Mouse (Mus musculus): ENCODE data around the gene Phlpp1. TPM values are rescaled to one million over a fixed set of nuclear protein-coding genes. Genes with fewer than 3 reads are reported as not detected.

Phlpp1 gene
- polyA plus RNA-seq, 1 experiment from 2014 or later, result 4.5 TPM

DNA sequence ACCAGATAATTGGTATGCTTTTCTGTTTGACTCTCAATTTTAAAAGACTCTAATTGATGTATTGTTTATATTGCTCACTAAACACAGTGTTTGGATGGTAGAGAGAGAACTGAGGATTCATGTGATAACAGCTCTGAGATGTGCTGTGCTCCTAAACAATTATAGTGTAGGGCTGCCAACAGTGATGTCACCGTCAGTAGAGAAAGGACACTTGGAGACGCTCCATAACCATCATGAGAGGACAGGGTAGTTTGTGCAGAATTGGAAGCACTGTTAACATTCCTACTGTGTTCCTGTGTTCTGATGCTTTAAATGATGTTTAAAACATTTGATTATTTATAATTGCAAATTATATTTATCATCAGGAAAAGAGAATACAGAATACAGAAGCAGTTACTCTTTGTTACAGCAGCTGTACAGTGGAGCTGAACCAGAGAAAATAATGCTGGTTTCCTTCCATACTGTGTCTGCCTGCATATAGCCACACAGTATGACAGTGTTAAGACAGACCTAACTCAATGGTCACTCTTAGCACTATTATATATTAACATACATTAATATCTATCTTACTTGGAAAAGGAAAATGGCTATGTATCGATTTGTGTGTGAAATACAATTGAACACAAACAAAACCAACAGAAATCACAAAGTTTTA, 60.4 kb downstream of the Phlpp1 start:
- ATAC-seq (replicated peaks; ENCODE audit: insufficient number of reproducible peaks, low FRiP score, low TSS enrichment), result no peak
- no peak overlapping the region for H3K27ac ChIP-seq (ENCODE audit: low read depth, low read length)
- H3K9me3 ChIP-seq (replicated peaks; ENCODE audit: control insufficient read depth, low read length), result no peaks in the 10 kb centered on the region
- H3K4me3 ChIP-seq (ENCODE audit: low read depth, low read length), result no peak overlapping the region
- no peaks in the 10 kb centered on the region for H3K36me3 ChIP-seq (ENCODE audit: control insufficient read depth, insufficient read depth, low read length)
- WGBS (ENCODE audit: insufficient replicate concordance), result 61% methylated on average over 3 of the region's 3 CpGs
- no peaks in the 10 kb centered on the region for H3K4me1 ChIP-seq (ENCODE audit: control insufficient read depth, insufficient read depth, low read length)
- H3K9ac ChIP-seq (ENCODE audit: low read depth, low read length), result no peak overlapping the region
- H3K4me2 ChIP-seq, result no peak overlapping the region
- H3K27me3 ChIP-seq (ENCODE audit: control insufficient read depth, insufficient read depth, low read length), result no peaks in the 10 kb centered on the region

DNA sequence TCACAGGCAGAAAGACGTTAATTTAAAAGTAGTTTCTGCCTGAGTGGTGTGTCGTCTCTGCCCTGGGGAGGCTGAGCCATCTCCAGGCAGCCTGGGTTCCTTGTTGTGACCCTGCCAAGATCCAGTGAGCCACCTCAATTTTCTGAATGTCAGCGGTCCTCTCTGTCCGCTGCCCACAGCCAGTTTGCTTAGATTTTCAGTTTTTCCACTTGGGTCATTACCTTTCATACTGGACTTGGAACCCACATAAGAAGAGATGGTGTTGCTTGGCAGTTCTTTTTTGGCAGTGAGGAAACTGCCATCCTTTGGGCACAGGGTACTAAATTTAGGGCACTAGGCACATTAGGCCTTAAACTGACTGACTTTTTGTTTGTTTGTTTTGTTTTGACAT, 60.9 kb downstream of the Phlpp1 start:
- Histone ChIP-seq H3K4me3 (ENCODE audit: low read depth, low read length) (no peak overlapping the region), H3K9me3 (replicated peaks; ENCODE audit: control insufficient read depth, low read length) (no peaks in the 10 kb centered on the region), H3K4me2 (no peak overlapping the region), H3K4me1 (ENCODE audit: control insufficient read depth, insufficient read depth, low read length) (no peaks in the 10 kb centered on the region), H3K9ac (ENCODE audit: low read depth, low read length) (no peak overlapping the region), H3K27me3 (ENCODE audit: control insufficient read depth, insufficient read depth, low read length) (no peaks in the 10 kb centered on the region), H3K27ac (ENCODE audit: low read depth, low read length) (no peak overlapping the region), H3K36me3 (ENCODE audit: control insufficient read depth, insufficient read depth, low read length) (no peaks in the 10 kb centered on the region)
- WGBS (ENCODE audit: insufficient replicate concordance), result 83% methylated on average over 4 of the region's 4 CpGs
- no peak for ATAC-seq (replicated peaks; ENCODE audit: insufficient number of reproducible peaks, low FRiP score, low TSS enrichment)

DNA sequence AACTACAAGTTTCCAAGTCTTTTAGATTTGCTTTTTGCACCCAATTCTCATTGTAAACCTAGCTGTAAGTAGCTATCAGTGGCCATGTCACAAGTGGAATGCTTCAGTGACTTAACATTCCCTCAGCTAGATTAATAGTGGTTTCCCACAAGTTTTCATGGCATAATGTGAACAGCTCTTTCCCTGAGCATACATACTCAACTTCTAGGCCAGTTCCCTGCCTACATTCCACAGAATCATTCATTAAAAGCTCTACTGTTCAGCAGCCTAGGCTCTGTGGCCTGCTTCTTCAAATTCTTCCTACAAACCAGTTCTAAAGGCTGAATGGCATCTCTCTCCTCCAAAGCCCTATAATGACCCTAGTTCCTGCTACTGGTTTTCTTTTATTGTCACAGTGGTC, 65.4 kb downstream of the Phlpp1 start:
- H3K27me3 ChIP-seq (ENCODE audit: control insufficient read depth, insufficient read depth, low read length), result no peaks in the 10 kb centered on the region
- H3K4me2 ChIP-seq, result no peak overlapping the region
- H3K4me1 ChIP-seq (ENCODE audit: control insufficient read depth, insufficient read depth, low read length), result peaks cover 10% of the 10 kb centered on the region; the same call in 1 of the 2 replicates
- H3K27ac ChIP-seq (ENCODE audit: low read depth, low read length), result no peak overlapping the region
- H3K9me3 ChIP-seq (replicated peaks; ENCODE audit: control insufficient read depth, low read length), result no peaks in the 10 kb centered on the region
- H3K9ac ChIP-seq (ENCODE audit: low read depth, low read length), result no peak overlapping the region
- no peaks in the 10 kb centered on the region for H3K36me3 ChIP-seq (ENCODE audit: control insufficient read depth, insufficient read depth, low read length)
- H3K4me3 ChIP-seq (ENCODE audit: low read depth, low read length), result no peak overlapping the region
- no peak for ATAC-seq (replicated peaks; ENCODE audit: insufficient number of reproducible peaks, low FRiP score, low TSS enrichment)

DNA sequence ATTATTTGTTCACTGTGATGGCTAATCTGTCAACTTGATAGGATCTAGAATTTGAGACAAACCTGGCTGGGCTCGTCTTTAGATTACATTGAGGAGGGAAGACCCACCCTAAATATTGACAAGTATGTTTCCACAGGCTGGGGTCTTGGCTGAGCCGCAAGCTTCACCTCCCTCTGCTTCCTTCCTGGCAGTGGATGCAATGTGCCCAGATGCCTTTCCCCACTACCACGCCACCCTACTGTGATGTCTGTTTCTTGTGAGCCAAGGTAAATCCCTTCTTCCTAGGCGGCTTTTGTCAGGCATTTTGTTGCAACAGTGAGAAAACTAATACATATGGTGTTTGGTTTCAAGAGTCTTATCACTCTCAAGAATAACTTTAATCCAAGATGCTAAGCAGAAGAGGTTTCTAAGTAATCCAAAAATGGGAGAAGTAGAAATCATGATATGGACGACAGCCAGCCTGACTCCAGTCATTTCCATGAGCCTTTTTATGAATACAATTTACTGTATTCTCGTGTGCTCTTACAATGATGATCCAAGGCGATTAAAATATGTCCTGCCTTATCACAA, 68.6 kb downstream of the Phlpp1 start:
- Histone ChIP-seq H3K27me3 (ENCODE audit: control insufficient read depth, insufficient read depth, low read length) (no peaks in the 10 kb centered on the region), H3K27ac (ENCODE audit: low read depth, low read length) (no peak overlapping the region), H3K36me3 (ENCODE audit: control insufficient read depth, insufficient read depth, low read length) (no peaks in the 10 kb centered on the region), H3K9me3 (replicated peaks; ENCODE audit: control insufficient read depth, low read length) (no peaks in the 10 kb centered on the region), H3K9ac (ENCODE audit: low read depth, low read length) (no peak overlapping the region), H3K4me1 (ENCODE audit: control insufficient read depth, insufficient read depth, low read length) (peaks cover 13% of the 10 kb centered on the region; the same call in 1 of the 2 replicates), H3K4me3 (ENCODE audit: low read depth, low read length) (no peak overlapping the region), H3K4me2 (no peak overlapping the region)
- WGBS (ENCODE audit: insufficient replicate concordance), result 71% methylated on average over 7 of the region's 7 CpGs
- ATAC-seq (replicated peaks; ENCODE audit: insufficient number of reproducible peaks, low FRiP score, low TSS enrichment), result no peak

DNA sequence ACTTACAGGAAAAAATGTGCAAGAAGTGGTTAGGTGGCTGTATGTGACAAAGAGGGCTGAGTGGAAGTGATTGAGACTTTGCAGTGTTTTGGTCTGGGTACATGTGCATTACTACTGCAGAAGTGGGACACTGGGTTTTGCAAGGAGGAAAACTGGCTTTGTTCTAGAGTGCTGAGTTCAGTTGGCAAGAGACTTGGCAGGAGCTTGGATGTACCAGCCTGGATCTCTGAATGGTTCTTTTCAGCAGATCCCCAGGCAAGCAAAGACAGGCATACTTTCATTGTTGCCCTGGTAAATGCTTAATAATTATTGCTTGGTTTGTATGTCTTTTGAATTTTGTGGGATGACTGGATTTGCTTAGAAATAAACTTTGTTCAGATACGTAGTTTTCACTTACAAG, 69.5 kb downstream of the Phlpp1 start:
- Histone ChIP-seq H3K4me2 (no peak overlapping the region), H3K27ac (ENCODE audit: low read depth, low read length) (no peak overlapping the region), H3K4me1 (ENCODE audit: control insufficient read depth, insufficient read depth, low read length) (peaks cover 13% of the 10 kb centered on the region; the same call in 1 of the 2 replicates), H3K9ac (ENCODE audit: low read depth, low read length) (no peak overlapping the region), H3K9me3 (replicated peaks; ENCODE audit: control insufficient read depth, low read length) (no peaks in the 10 kb centered on the region), H3K4me3 (ENCODE audit: low read depth, low read length) (no peak overlapping the region), H3K27me3 (ENCODE audit: control insufficient read depth, insufficient read depth, low read length) (no peaks in the 10 kb centered on the region), H3K36me3 (ENCODE audit: control insufficient read depth, insufficient read depth, low read length) (no peaks in the 10 kb centered on the region)
- WGBS (ENCODE audit: insufficient replicate concordance), result 86% methylated on average over 1 of the region's 1 CpGs
- ATAC-seq (replicated peaks; ENCODE audit: insufficient number of reproducible peaks, low FRiP score, low TSS enrichment), result no peak

DNA sequence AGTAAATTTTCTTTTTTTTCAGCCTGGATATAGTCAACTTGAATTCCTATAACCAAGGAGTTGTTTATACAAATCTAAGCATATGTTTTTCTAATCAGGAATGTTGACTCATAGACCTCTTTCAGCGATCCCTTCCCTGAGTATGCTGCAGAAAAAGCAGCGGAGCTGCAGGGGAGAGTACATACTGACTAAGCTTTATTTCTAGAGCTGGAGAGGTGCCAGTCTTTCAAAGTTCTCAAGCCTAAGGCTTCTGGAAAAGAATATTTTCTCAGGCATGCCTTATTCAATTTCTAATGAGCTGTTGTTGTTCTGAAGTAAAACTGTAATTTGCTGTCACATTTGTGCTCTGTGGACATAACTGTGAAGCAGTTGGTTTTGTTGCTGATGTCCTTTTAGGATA, 70.6 kb downstream of the Phlpp1 start:
- H3K4me3 ChIP-seq (ENCODE audit: low read depth, low read length), result no peak overlapping the region
- H3K36me3 ChIP-seq (ENCODE audit: control insufficient read depth, insufficient read depth, low read length), result no peaks in the 10 kb centered on the region
- WGBS (ENCODE audit: insufficient replicate concordance), result 40% methylated on average over 2 of the region's 2 CpGs
- no peaks in the 10 kb centered on the region for H3K9me3 ChIP-seq (replicated peaks; ENCODE audit: control insufficient read depth, low read length)
- H3K27me3 ChIP-seq (ENCODE audit: control insufficient read depth, insufficient read depth, low read length), result no peaks in the 10 kb centered on the region
- H3K4me1 ChIP-seq (ENCODE audit: control insufficient read depth, insufficient read depth, low read length), result peaks cover 13% of the 10 kb centered on the region; the same call in 1 of the 2 replicates
- H3K27ac ChIP-seq (ENCODE audit: low read depth, low read length), result no peak overlapping the region
- ATAC-seq (replicated peaks; ENCODE audit: insufficient number of reproducible peaks, low FRiP score, low TSS enrichment), result no peak
- H3K4me2 ChIP-seq, result no peak overlapping the region
- no peak overlapping the region for H3K9ac ChIP-seq (ENCODE audit: low read depth, low read length)

DNA sequence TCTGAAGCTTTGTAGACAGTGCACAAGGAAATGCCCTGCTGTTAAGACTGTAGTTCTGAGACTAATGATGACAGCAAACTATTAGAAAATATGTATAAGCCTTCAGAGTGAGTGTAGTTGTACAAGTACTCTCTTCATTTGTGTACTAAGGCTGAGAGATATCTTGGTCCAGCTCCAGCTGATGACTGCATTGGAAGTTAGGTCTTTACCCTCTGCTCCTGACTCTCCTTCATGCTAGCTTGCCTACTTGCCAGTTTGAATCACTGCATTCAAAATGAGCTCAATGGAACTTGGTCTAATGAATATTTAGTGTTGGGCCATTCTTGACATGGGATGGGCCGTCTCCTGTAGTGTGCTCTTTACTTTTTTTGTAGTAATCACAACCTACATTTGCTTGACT, 71.8 kb downstream of the Phlpp1 start:
- Histone ChIP-seq H3K9ac (ENCODE audit: low read depth, low read length) (no peak overlapping the region), H3K4me2 (no peak overlapping the region), H3K4me3 (ENCODE audit: low read depth, low read length) (no peak overlapping the region), H3K27ac (ENCODE audit: low read depth, low read length) (no peak overlapping the region), H3K27me3 (ENCODE audit: control insufficient read depth, insufficient read depth, low read length) (no peaks in the 10 kb centered on the region), H3K9me3 (replicated peaks; ENCODE audit: control insufficient read depth, low read length) (no peaks in the 10 kb centered on the region), H3K36me3 (ENCODE audit: control insufficient read depth, insufficient read depth, low read length) (no peaks in the 10 kb centered on the region), H3K4me1 (ENCODE audit: control insufficient read depth, insufficient read depth, low read length) (peaks cover 13% of the 10 kb centered on the region; the same call in 1 of the 2 replicates)
- WGBS (ENCODE audit: insufficient replicate concordance), result 97% methylated on average over 1 of the region's 1 CpGs
- no peak for ATAC-seq (replicated peaks; ENCODE audit: insufficient number of reproducible peaks, low FRiP score, low TSS enrichment)

DNA sequence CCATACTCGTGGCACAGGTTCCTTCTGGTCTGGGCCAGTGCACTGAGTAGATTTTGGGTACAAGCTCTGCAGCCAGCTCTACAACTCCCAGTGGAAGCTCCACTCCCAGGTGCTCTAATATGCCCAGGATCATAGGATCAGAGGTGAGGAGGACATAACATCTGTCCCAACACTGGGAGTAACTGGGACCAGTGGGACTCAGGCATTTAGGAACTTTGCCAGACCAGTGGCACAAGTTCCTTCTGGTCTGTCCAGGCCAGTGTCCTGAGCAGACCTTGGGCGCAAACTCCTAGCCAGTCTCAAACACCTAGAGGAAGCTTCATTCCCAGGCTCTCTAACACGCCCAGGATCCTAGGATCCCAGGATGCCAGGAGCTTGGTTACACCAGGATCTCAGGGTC, 72.7 kb downstream of the Phlpp1 start:
- H3K27me3 ChIP-seq (ENCODE audit: control insufficient read depth, insufficient read depth, low read length), result no peaks in the 10 kb centered on the region
- ATAC-seq (replicated peaks; ENCODE audit: insufficient number of reproducible peaks, low FRiP score, low TSS enrichment), result no peak
- WGBS (ENCODE audit: insufficient replicate concordance), result 83% methylated on average over 3 of the region's 3 CpGs
- no peak overlapping the region for H3K4me3 ChIP-seq (ENCODE audit: low read depth, low read length)
- H3K9ac ChIP-seq (ENCODE audit: low read depth, low read length), result no peak overlapping the region
- no peak overlapping the region for H3K27ac ChIP-seq (ENCODE audit: low read depth, low read length)
- H3K9me3 ChIP-seq (replicated peaks; ENCODE audit: control insufficient read depth, low read length), result no peaks in the 10 kb centered on the region
- no peaks in the 10 kb centered on the region for H3K36me3 ChIP-seq (ENCODE audit: control insufficient read depth, insufficient read depth, low read length)
- no peak overlapping the region for H3K4me2 ChIP-seq
- peaks cover 13% of the 10 kb centered on the region; the same call in 1 of the 2 replicates for H3K4me1 ChIP-seq (ENCODE audit: control insufficient read depth, insufficient read depth, low read length)

DNA sequence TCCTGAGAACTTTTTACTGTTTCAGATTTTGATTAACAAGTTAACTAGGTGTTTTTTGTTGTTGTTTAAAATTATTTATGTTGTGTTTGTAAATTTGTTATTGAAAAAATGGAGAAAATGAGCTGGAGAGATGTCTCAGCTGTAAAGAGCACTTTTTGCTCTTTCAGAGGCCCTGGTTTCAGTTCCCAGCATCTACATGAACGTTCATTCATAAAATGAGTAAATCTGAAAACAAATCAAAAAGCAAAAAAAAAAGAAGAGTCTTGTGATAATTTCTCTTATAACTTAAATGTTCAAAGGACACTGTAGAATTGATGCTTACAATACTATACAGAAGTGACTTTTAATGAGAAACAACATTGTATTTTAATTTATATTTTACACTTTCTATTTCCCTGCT, 82.5 kb downstream of the Phlpp1 start:
- H3K4me2 ChIP-seq, result no peak overlapping the region
- no peaks in the 10 kb centered on the region for H3K36me3 ChIP-seq (ENCODE audit: control insufficient read depth, insufficient read depth, low read length)
- no peak for ATAC-seq (replicated peaks; ENCODE audit: insufficient number of reproducible peaks, low FRiP score, low TSS enrichment)
- H3K27me3 ChIP-seq (ENCODE audit: control insufficient read depth, insufficient read depth, low read length), result no peaks in the 10 kb centered on the region
- H3K9ac ChIP-seq (ENCODE audit: low read depth, low read length), result no peak overlapping the region
- no peak overlapping the region for H3K4me3 ChIP-seq (ENCODE audit: low read depth, low read length)
- no peak overlapping the region for H3K27ac ChIP-seq (ENCODE audit: low read depth, low read length)
- H3K4me1 ChIP-seq (ENCODE audit: control insufficient read depth, insufficient read depth, low read length), result no peaks in the 10 kb centered on the region
- H3K9me3 ChIP-seq (replicated peaks; ENCODE audit: control insufficient read depth, low read length), result no peaks in the 10 kb centered on the region
- WGBS (ENCODE audit: insufficient replicate concordance), result 92% methylated on average over 1 of the region's 1 CpGs
